Mouse (Mus musculus) retina, embryonic 14.5 days (tissue): ENCODE data around the gene Wfdc9.
"Not testable (repeated sequence)": the region's sequence is repeated elsewhere in the genome, so short reads cannot be mapped to it uniquely, and the experiment has no call there.

Experiments
- DNase-seq: peaks from one replicate; pipeline ENCODE4 v3.0.0-alpha.2; 2015; ENCODE audit warnings: low spot score

The Wfdc9 gene

GRCm38 (mm10) chr2:164619050-164619449 lies 37.3 kb downstream of the Wfdc9 start:
- DNase-seq: no peak

GRCm38 (mm10) chr2:164615386-164615785 lies 41.0 kb downstream of the Wfdc9 start:
- no peak for DNase-seq

GRCm38 (mm10) chr2:164613471-164613870 lies 42.9 kb downstream of the Wfdc9 start, which contains the start of the genes Wfdc6b and Wfdc8:
Gene Wfdc6b (plus strand): TSS chr2:164613522.
Gene Wfdc8 (minus strand): TSS chr2:164613626.
- DNase-seq: not testable (repeated sequence)

GRCm38 (mm10) chr2:164608781-164609180 lies 47.6 kb downstream of the Wfdc9 start:
- no peak for DNase-seq

GRCm38 (mm10) chr2:164604411-164604810 lies 52.0 kb downstream of the Wfdc9 start:
- no peak for DNase-seq

- no peak for DNase-seq
Measured at GRCm38 (mm10) chr2:164603482-164603881, 52.9 kb downstream of the Wfdc9 start.

GRCm38 (mm10) chr2:164600179-164600578 lies 56.2 kb downstream of the Wfdc9 start:
- DNase-seq: no peak
